Mouse (Mus musculus): ENCODE measurements around the gene Csrp1. TPM values are rescaled to one million over a fixed set of nuclear protein-coding genes. Genes with fewer than 3 reads are reported as not detected.

Gene Csrp1
- polyA plus RNA-seq, 1 experiment from 2014 or later: 34.1 TPM

DNA sequence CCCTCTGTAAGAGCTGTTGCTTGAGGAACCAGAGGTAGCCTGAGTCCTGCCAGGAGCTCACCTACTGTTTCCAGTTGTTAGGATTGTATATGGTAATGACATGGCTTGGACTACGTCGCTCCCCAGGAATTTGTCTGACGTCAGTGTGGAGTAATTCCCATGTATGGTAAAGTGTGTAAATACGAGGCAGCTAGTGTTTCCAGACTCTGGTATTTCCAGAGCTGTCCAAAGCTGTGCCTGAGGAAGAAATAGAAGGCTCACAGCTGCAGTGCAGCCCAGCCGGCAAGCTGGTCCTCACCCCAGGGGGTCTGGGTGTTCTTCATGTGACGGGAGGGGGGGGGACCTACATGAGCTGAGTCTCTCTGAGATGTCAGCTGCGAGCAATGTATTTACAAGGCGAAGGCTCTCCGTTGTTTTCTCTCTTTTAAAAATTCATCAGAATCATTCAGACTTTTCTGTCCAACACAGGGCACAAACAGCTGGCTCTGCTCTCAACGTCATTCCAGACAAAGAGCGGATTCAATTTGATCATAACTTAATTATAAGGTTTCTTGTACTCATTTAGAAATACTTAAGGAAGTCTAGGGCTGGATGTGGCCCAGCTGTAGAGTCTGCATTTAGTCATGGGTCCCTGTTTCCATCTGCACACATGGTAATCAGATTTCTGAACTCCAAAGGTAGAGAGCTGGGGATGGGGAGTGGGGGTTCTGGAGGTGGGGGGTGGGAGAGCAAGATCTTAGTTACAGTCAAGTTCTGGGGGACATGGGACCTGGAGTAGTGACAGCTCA, 12.2 kb downstream of the Csrp1 start:
- Histone ChIP-seq H3K36me3 (ENCODE audit: control insufficient read depth, insufficient read depth, low read length) (no peaks in the 10 kb centered on the region), H3K4me3 (ENCODE audit: low read depth, low read length) (no peak overlapping the region), H3K9me3 (ENCODE audit: control insufficient read depth, low read length) (no peaks in the 10 kb centered on the region), H3K27ac (ENCODE audit: low read depth, low read length) (no peak overlapping the region), H3K9ac (ENCODE audit: low read length) (no peak overlapping the region), H3K27me3 (ENCODE audit: control insufficient read depth, insufficient read depth, low read length) (no peaks in the 10 kb centered on the region), H3K4me1 (ENCODE audit: control insufficient read depth, insufficient read depth, low read length) (peaks cover 14% of the 10 kb centered on the region), H3K4me2 (no peak overlapping the region)
- 50% methylated on average over 11 of the region's 11 CpGs for WGBS
- DNase-seq (ENCODE audit: low spot score, missing footprints): peak; percentile 90
- no peak for ATAC-seq (ENCODE audit: low FRiP score)

DNA sequence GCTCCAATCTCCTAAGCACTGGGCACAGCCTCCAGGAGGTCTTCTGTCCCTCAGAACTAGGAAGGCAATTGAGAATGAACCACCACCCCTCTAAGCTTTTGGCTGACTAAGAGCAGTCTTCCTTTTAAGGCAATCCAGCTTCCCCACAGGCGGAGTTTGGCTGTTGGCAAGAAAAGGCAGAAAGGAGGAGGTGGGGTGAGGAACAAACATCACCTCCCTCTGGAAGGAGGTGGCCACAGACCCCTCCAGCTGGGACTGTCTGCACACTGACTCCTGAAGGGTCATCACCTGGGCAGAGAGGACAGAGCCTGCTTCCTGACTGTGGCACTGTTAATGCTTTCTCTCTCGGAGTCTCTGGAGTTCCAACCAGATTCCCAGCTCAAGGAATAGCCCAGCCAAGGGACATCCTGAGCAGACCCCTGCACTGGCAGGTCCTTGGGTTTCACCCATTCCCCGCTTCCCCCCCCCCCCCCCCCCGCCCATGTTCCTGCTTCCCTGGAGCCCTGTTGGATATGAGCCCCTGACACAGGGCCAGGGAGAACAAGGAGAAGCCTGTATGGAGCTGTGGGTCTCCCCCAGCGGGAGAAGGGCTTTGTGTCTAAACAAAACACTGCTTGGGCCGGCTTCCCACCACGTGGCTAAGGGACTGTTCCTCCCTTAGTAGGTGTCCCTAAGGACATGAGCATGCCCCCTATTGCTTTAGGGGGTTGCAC, 14.5 kb downstream of the Csrp1 start:
- H3K9ac ChIP-seq (ENCODE audit: low read length): no peak overlapping the region
- DNase-seq (ENCODE audit: low spot score, missing footprints): no peak
- ATAC-seq (ENCODE audit: low FRiP score): peak; percentile 33; the same call in 1 of the 2 replicates
- H3K27me3 ChIP-seq (ENCODE audit: control insufficient read depth, insufficient read depth, low read length): no peaks in the 10 kb centered on the region
- H3K4me3 ChIP-seq (ENCODE audit: low read depth, low read length): no peak overlapping the region
- H3K36me3 ChIP-seq (ENCODE audit: control insufficient read depth, insufficient read depth, low read length): no peaks in the 10 kb centered on the region
- H3K4me1 ChIP-seq (ENCODE audit: control insufficient read depth, insufficient read depth, low read length): peaks cover 11% of the 10 kb centered on the region
- H3K4me2 ChIP-seq: no peak overlapping the region
- no peaks in the 10 kb centered on the region for H3K9me3 ChIP-seq (ENCODE audit: control insufficient read depth, low read length)
- 38% methylated on average over 5 of the region's 7 CpGs for WGBS
- H3K27ac ChIP-seq (ENCODE audit: low read depth, low read length): no peak overlapping the region

DNA sequence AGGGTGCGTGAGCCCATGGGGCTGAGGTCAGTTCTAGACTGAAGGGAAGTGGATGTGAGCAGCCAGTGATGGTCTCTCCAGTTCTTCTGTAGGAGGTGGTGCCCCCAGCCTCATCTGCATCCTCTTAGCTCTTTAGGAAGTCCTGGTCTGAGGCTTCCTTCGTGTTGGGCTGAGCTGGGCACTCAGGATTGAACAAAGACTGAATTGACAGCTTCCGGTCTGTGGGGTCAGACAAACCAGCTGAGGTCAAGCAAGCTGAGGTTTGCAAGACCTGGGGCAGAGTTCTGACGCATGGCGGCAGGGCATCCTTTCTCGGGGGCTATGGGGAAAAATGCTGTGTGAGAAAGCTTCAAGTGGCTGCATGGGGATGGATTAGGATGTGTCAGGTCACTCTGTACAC, 15.6 kb downstream of the Csrp1 start:
- no peak overlapping the region for H3K9ac ChIP-seq (ENCODE audit: low read length)

DNA sequence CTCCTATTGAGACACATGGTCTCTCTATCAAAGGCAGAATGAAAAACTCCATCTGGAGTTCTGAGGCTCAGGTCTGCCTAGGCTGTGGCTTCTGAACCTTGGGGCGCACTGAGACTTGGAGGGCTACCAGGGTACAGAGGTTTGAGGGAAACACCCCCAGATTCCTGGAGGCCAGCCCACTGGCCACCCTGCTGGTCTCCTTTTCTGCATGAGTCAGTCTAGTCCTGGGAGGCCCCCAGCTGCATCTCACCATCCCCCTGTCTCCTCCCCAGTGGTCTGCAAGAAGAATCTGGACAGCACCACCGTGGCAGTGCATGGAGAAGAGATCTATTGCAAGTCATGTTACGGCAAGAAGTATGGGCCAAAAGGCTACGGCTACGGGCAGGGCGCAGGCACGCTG, 25.1 kb downstream of the Csrp1 start:
- Histone ChIP-seq H3K27me3 (ENCODE audit: control insufficient read depth, insufficient read depth, low read length) (no peaks in the 10 kb centered on the region), H3K4me2 (no peak overlapping the region), H3K27ac (ENCODE audit: low read depth, low read length) (no peak overlapping the region), H3K36me3 (ENCODE audit: control insufficient read depth, insufficient read depth, low read length) (no peaks in the 10 kb centered on the region), H3K4me3 (ENCODE audit: low read depth, low read length) (no peak overlapping the region), H3K9me3 (ENCODE audit: control insufficient read depth, low read length) (no peaks in the 10 kb centered on the region), H3K9ac (ENCODE audit: low read length) (no peak overlapping the region), H3K4me1 (ENCODE audit: control insufficient read depth, insufficient read depth, low read length) (peaks cover 7% of the 10 kb centered on the region; the same call in 1 of the 2 replicates)
- DNase-seq (ENCODE audit: low spot score, missing footprints) (no peak), ATAC-seq (ENCODE audit: low FRiP score) (no peak)
- WGBS: 87% methylated on average over 7 of the region's 7 CpGs

More for the DNA sequence above, 15.6 kb downstream of the Csrp1 start:
- no peak for DNase-seq (ENCODE audit: low spot score, missing footprints)
- H3K9me3 ChIP-seq (ENCODE audit: control insufficient read depth, low read length): no peaks in the 10 kb centered on the region
- H3K27ac ChIP-seq (ENCODE audit: low read depth, low read length): no peak overlapping the region
- no peak overlapping the region for H3K4me3 ChIP-seq (ENCODE audit: low read depth, low read length)
- H3K4me1 ChIP-seq (ENCODE audit: control insufficient read depth, insufficient read depth, low read length): peaks cover 8% of the 10 kb centered on the region; the same call in 1 of the 2 replicates
- no peaks in the 10 kb centered on the region for H3K36me3 ChIP-seq (ENCODE audit: control insufficient read depth, insufficient read depth, low read length)
- H3K27me3 ChIP-seq (ENCODE audit: control insufficient read depth, insufficient read depth, low read length): no peaks in the 10 kb centered on the region
- H3K4me2 ChIP-seq: no peak overlapping the region
- no peak for ATAC-seq (ENCODE audit: low FRiP score)
- 34% methylated on average over 6 of the region's 6 CpGs for WGBS

DNA sequence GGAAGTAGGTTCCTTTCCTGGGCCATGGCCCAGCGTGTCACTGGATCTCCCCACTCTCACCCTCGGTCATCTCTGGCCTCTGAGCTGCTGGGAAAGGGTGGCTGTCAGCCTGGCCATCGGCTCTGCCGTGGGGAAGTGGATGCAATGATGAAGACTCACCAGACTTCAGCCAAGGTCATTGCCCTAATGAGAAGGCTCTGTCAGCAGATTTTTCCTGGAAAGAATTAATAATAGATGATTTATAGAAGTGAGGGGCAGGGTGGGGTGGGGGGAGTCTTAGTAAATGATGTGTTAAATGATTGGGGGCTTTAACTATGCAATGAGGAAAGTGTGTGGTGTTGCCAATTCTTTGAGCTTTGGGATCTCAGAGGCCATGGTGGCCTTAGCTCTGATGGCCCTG, 26.4 kb downstream of the Csrp1 start:
- no peaks in the 10 kb centered on the region for H3K9me3 ChIP-seq (ENCODE audit: control insufficient read depth, low read length)
- no peak overlapping the region for H3K4me3 ChIP-seq (ENCODE audit: low read depth, low read length)
- H3K9ac ChIP-seq (ENCODE audit: low read length): no peak overlapping the region
- no peak overlapping the region for H3K4me2 ChIP-seq
- DNase-seq (ENCODE audit: low spot score, missing footprints) (no peak), ATAC-seq (ENCODE audit: low FRiP score) (no peak)
- WGBS: 89% methylated on average over 4 of the region's 4 CpGs
- H3K27ac ChIP-seq (ENCODE audit: low read depth, low read length): no peak overlapping the region
- H3K4me1 ChIP-seq (ENCODE audit: control insufficient read depth, insufficient read depth, low read length): peaks cover 1% of the 10 kb centered on the region; the same call in 1 of the 2 replicates
- no peaks in the 10 kb centered on the region for H3K36me3 ChIP-seq (ENCODE audit: control insufficient read depth, insufficient read depth, low read length)
- H3K27me3 ChIP-seq (ENCODE audit: control insufficient read depth, insufficient read depth, low read length): no peaks in the 10 kb centered on the region

DNA sequence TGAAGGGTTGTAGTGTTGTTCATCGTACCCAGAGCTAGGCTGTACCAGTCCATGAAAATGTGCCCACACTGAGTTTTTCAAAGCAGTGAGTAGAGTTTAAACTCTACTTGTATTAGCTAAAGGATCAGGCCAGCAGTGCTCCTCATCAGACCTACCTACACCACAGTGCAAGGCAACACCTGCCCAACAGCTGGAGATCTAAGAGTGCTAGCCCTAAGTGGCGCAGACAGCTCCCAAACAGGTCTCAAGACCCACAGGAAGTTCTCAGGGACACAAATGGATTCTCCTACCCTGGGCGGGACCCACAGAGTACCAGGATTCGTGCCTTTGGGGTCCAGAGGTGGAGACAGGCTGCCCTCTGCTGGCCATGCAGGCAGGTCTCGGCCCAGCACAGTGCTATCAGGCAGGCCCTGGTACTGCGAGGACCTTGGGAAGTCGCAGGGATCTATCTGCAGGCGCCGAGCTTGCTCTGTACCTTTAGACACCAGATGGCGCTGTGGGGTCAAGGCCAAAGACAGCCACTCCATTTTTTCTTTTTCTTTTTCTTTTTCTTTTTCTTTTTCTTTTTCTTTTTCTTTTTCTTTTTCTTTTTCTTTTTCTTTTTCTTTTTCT, 33.0 kb downstream of the Csrp1 start:
- H3K4me3 ChIP-seq (ENCODE audit: low read depth, low read length): no peak overlapping the region
- H3K9me3 ChIP-seq (ENCODE audit: control insufficient read depth, low read length): no peaks in the 10 kb centered on the region
- H3K4me1 ChIP-seq (ENCODE audit: control insufficient read depth, insufficient read depth, low read length): no peaks in the 10 kb centered on the region
- no peak overlapping the region for H3K9ac ChIP-seq (ENCODE audit: low read length)
- H3K36me3 ChIP-seq (ENCODE audit: control insufficient read depth, insufficient read depth, low read length): no peaks in the 10 kb centered on the region
- WGBS: 12% methylated on average over 10 of the region's 10 CpGs
- ATAC-seq (ENCODE audit: low FRiP score) (peak; percentile 98), DNase-seq (ENCODE audit: low spot score, missing footprints) (peak; percentile 97)
- H3K27me3 ChIP-seq (ENCODE audit: control insufficient read depth, insufficient read depth, low read length): no peaks in the 10 kb centered on the region
- H3K4me2 ChIP-seq: no peak overlapping the region
- no peak overlapping the region for H3K27ac ChIP-seq (ENCODE audit: low read depth, low read length)

DNA sequence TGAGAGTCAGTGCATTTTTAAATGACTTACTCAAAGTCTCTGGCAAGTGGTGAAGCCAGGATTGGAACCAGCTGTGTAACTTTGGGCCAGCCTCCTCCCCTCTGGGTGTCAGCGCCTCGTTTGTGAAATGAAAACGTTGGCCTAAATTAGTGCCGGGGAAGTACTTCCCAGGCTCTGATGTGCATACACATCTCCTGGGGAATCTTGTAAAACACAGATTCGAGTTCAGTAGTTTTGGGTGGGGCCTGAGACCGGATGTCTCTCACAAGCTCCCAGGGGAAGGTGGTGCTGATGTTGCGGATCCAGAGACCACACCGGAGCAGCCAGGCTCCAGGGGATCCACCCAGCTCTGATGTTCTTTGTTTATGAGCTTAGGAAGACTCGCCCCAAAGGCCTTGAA, 35.4 kb downstream of the Csrp1 start:
- Histone ChIP-seq H3K4me2 (no peak overlapping the region), H3K4me1 (ENCODE audit: control insufficient read depth, insufficient read depth, low read length) (no peaks in the 10 kb centered on the region), H3K9me3 (ENCODE audit: control insufficient read depth, low read length) (no peaks in the 10 kb centered on the region), H3K9ac (ENCODE audit: low read length) (no peak overlapping the region), H3K27ac (ENCODE audit: low read depth, low read length) (no peak overlapping the region), H3K27me3 (ENCODE audit: control insufficient read depth, insufficient read depth, low read length) (no peaks in the 10 kb centered on the region), H3K36me3 (ENCODE audit: control insufficient read depth, insufficient read depth, low read length) (no peaks in the 10 kb centered on the region), H3K4me3 (ENCODE audit: low read depth, low read length) (no peak overlapping the region)
- no peak for ATAC-seq (ENCODE audit: low FRiP score)
- no peak for DNase-seq (ENCODE audit: low spot score, missing footprints)
- 70% methylated on average over 9 of the region's 9 CpGs for WGBS

DNA sequence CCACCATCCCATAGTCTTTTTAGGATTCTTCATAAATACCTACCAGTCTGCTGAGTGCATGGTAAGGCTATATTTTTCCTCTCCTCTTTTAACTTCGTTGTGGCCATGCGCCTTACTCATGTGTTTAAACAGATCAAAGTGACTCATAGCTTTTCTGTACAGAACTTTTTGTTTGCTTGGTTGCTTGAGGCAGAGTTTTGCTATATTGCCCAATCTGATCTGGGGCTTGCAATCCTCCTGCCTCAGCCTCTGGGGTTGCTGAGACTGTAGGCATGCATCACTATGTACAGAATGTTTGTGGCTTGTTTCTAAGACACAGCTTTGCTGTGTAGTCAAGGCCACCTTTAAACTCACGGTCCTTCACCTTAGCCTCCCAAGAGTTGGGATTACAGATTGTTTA, 36.1 kb downstream of the Csrp1 start:
- Histone ChIP-seq H3K27me3 (ENCODE audit: control insufficient read depth, insufficient read depth, low read length) (no peaks in the 10 kb centered on the region), H3K4me3 (ENCODE audit: low read depth, low read length) (no peak overlapping the region), H3K4me2 (no peak overlapping the region), H3K27ac (ENCODE audit: low read depth, low read length) (no peak overlapping the region), H3K9ac (ENCODE audit: low read length) (no peak overlapping the region), H3K9me3 (ENCODE audit: control insufficient read depth, low read length) (no peaks in the 10 kb centered on the region), H3K36me3 (ENCODE audit: control insufficient read depth, insufficient read depth, low read length) (no peaks in the 10 kb centered on the region), H3K4me1 (ENCODE audit: control insufficient read depth, insufficient read depth, low read length) (no peaks in the 10 kb centered on the region)
- no peak for ATAC-seq (ENCODE audit: low FRiP score)
- WGBS: 84% methylated on average over 3 of the region's 3 CpGs
- no peak for DNase-seq (ENCODE audit: low spot score, missing footprints)

DNA sequence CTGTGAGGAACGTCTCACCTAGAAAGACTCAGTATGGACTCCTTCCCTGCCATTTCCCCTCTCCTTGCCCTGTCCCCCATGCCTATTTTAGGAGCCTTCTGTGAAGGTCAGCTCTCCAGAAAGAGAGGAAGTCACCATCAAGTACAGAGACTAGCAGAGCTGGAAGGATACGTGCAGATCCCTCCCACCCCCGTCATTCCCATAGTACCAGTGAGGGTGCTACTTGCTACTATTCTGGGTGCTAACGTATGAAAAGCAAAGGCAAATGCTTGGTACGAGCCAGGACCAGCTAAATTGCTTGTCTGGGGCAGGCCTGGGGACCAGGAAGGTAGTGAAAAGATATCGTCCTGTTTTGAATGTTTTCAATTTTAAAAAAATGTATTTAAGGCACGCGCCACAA, 37.4 kb downstream of the Csrp1 start:
- DNase-seq (ENCODE audit: low spot score, missing footprints) (no peak), ATAC-seq (ENCODE audit: low FRiP score) (no peak)
- Histone ChIP-seq H3K4me2 (no peak overlapping the region), H3K9ac (ENCODE audit: low read length) (no peak overlapping the region), H3K36me3 (ENCODE audit: control insufficient read depth, insufficient read depth, low read length) (no peaks in the 10 kb centered on the region), H3K9me3 (ENCODE audit: control insufficient read depth, low read length) (no peaks in the 10 kb centered on the region), H3K4me1 (ENCODE audit: control insufficient read depth, insufficient read depth, low read length) (no peaks in the 10 kb centered on the region), H3K27ac (ENCODE audit: low read depth, low read length) (no peak overlapping the region), H3K4me3 (ENCODE audit: low read depth, low read length) (no peak overlapping the region), H3K27me3 (ENCODE audit: control insufficient read depth, insufficient read depth, low read length) (no peaks in the 10 kb centered on the region)
- 76% methylated on average over 8 of the region's 8 CpGs for WGBS

Measured in midbrain, embryonic 11.5 days (tissue).